Mouse (Mus musculus): ENCODE results near the gene Olfr1360.

- TF ChIP-seq POLR2A (IDR thresholded peaks at IDR 0.05; ENCODE audit: low read depth, low read length) (no peak), CTCF (IDR thresholded peaks at IDR 0.05; ENCODE audit: extremely low read depth, insufficient read length, insufficient replicate concordance, low read depth, low read length) (no peak)
Measured at GRCm38 (mm10) chr13:21697811-21698210, 20.6 kb upstream of the Olfr1360 start, which contains the start of gene Olfr1359.
